ENCODE assay signal across 7 mouse cellular contexts in genomic region chr11:115492387-115492786, GRCm38 (mm10). TPM values are rescaled to one million over a fixed set of nuclear protein-coding genes. Genes with fewer than 3 reads are reported as not detected.
DNase-seq lines count a peak whose midpoint lies in the region; ATAC-seq and TF ChIP-seq lines count a peak whose summit lies in the region.

No protein-coding gene starts in this region.

- ATAC-seq in lung, embryonic 16.5 days (ENCODE audit: low read depth) = no peak
- 0 out of 2 replicates have a peak, but pooled peaks have one; percentile 19 for ATAC-seq in erythroblast, adult 5-6 weeks (replicated peaks; ENCODE audit: low FRiP score, poor library complexity, severe bottlenecking)
- no peak for ATAC-seq in limb, embryonic 11.5 days (ENCODE audit: insufficient number of reproducible peaks, low FRiP score, low TSS enrichment, low read depth)

- TF ChIP-seq CTCF in small intestine, adult 2 months (IDR thresholded peaks at IDR 0.05; ENCODE audit: extremely low read depth, insufficient read length, insufficient replicate concordance, low read depth, low read length) = no peak

- H3K4me2 ChIP-seq in lung, embryonic 16.5 days (ENCODE audit: low read depth, low read length) = peak overlapping the region; percentile 84
- peak overlapping the region; percentile 78 for H3K4me2 ChIP-seq in limb, embryonic 11.5 days (ENCODE audit: low read depth, severe bottlenecking)

- no peaks in the 10 kb centered on the region for H3K27me3 ChIP-seq in lung, embryonic 16.5 days (ENCODE audit: control insufficient read depth, insufficient read depth, low read depth, low read length)
- H3K27me3 ChIP-seq in limb, embryonic 11.5 days (ENCODE audit: control insufficient read depth, insufficient read depth, low read length) = no peaks in the 10 kb centered on the region
- no peaks in the 10 kb centered on the region for H3K27me3 ChIP-seq in small intestine, adult 2 months (ENCODE audit: control insufficient read depth, insufficient read depth, low read length)

- WGBS in lung, embryonic 16.5 days = 19% methylated on average over 6 of the region's 6 CpGs
- WGBS in limb, embryonic 11.5 days = 47% methylated on average over 6 of the region's 6 CpGs
- 20% methylated on average over 6 of the region's 6 CpGs for WGBS in small intestine, adult 2 months

- H3K27ac ChIP-seq in lung, embryonic 16.5 days (ENCODE audit: low read length) = no peak overlapping the region
- H3K27ac ChIP-seq in limb, embryonic 11.5 days (replicated peaks; ENCODE audit: low read depth, low read length) = no peak overlapping the region
- H3K27ac ChIP-seq in small intestine, adult 2 months (ENCODE audit: insufficient read depth, low read depth, low read length) = peak overlapping the region; percentile 36

- no peak for TF ChIP-seq POLR2A in small intestine, adult 2 months (IDR thresholded peaks at IDR 0.05; ENCODE audit: low read depth, low read length)

- peaks cover 11% of the 10 kb centered on the region for H3K4me1 ChIP-seq in lung, embryonic 16.5 days (replicated peaks; ENCODE audit: control insufficient read depth, insufficient read depth, low read length)
- peaks cover 6% of the 10 kb centered on the region for H3K4me1 ChIP-seq in limb, embryonic 11.5 days (ENCODE audit: control insufficient read depth, insufficient read depth, low read length)
- peaks cover 12% of the 10 kb centered on the region for H3K4me1 ChIP-seq in small intestine, adult 2 months (ENCODE audit: control insufficient read depth, insufficient read depth, insufficient read length, low read length)

- DNase-seq in lung, postnatal 25 days (ENCODE audit: low spot score) = no peak
- DNase-seq in limb, embryonic 11.5 days (ENCODE audit: low spot score) = no peak
- DNase-seq in right cerebral cortex, adult 2 months (ENCODE audit: low spot score in 2 of 2) = no peak
- DNase-seq in layer of hippocampus, postnatal 14 days (ENCODE audit: low spot score in 2 of 2) = no peak

- H3K9me3 ChIP-seq in lung, embryonic 16.5 days (ENCODE audit: control insufficient read depth, low read length) = no peaks in the 10 kb centered on the region
- H3K9me3 ChIP-seq in limb, embryonic 11.5 days (ENCODE audit: control insufficient read depth, low read length) = no peaks in the 10 kb centered on the region

- peak overlapping the region; percentile 82 for H3K4me3 ChIP-seq in lung, embryonic 16.5 days (ENCODE audit: low read length)
- H3K4me3 ChIP-seq in limb, embryonic 11.5 days (ENCODE audit: low read depth, low read length) = peak overlapping the region; percentile 65; the same call in 1 of the 2 replicates
- 0 out of 2 replicates have a peak overlapping the region, but pooled peaks have one; percentile 6 for H3K4me3 ChIP-seq in small intestine, adult 2 months (ENCODE audit: low read depth, low read length)

- peaks cover 5% of the 10 kb centered on the region for H3K36me3 ChIP-seq in lung, embryonic 16.5 days (ENCODE audit: control insufficient read depth, insufficient read depth, low read length)
- H3K36me3 ChIP-seq in limb, embryonic 11.5 days (ENCODE audit: control insufficient read depth, insufficient read depth, low read length) = peaks cover 4% of the 10 kb centered on the region; the same call in 1 of the 2 replicates
- H3K36me3 ChIP-seq in small intestine, adult 2 months (ENCODE audit: control insufficient read depth, insufficient read depth, low read length) = peaks cover 26% of the 10 kb centered on the region

- H3K9ac ChIP-seq in lung, embryonic 16.5 days (ENCODE audit: low read length) = peak overlapping the region; percentile 76
- H3K9ac ChIP-seq in limb, embryonic 11.5 days (ENCODE audit: low read length) = peak overlapping the region; percentile 77

RNA-seq across cellular contexts. Expression of gene Nt5c, which starts 0.7 kb away (rescaled TPM):
- polyA plus RNA-seq in lung, embryonic 16.5 days (2015; fragmentation: Nextera tagmentation; extraction: Ambion mirVana) = 71.0 and 74.7 TPM in 2 replicates
- total RNA-seq in erythroblast, adult 5-6 weeks (2015; ENCODE audit: low replicate concordance) = 32.8 and 52.3 TPM in 2 replicates
- total RNA-seq in erythroblast, adult 5-6 weeks (2017; ENCODE audit: low replicate concordance) = 14.1 and 16.0 TPM in 2 replicates
- polyA plus RNA-seq in limb, embryonic 11.5 days (2014; fragmentation: Nextera tagmentation; extraction: Ambion mirVana) = 58.2 and 60.9 TPM in 2 replicates
- 56.8 and 132 TPM in 2 replicates for polyA plus RNA-seq in small intestine, adult 2 months (2012; rRNA removed)
- total RNA-seq in layer of hippocampus, postnatal 14 days (2021) = 10 to 100 TPM; 68.8 to 72.5 TPM

RNA-seq across cellular contexts. Expression of gene Armc7, which starts 16.9 kb away (rescaled TPM):
- 7.2 and 7.4 TPM in 2 replicates for polyA plus RNA-seq in lung, embryonic 16.5 days (2015; fragmentation: Nextera tagmentation; extraction: Ambion mirVana)
- total RNA-seq in erythroblast, adult 5-6 weeks (2015; ENCODE audit: low replicate concordance) = 2.5 and 3.8 TPM in 2 replicates
- total RNA-seq in erythroblast, adult 5-6 weeks (2017; ENCODE audit: low replicate concordance) = 1.5 and 5.5 TPM in 2 replicates
- 7.7 and 8.8 TPM in 2 replicates for polyA plus RNA-seq in limb, embryonic 11.5 days (2014; fragmentation: Nextera tagmentation; extraction: Ambion mirVana)
- polyA plus RNA-seq in small intestine, adult 2 months (2012; rRNA removed) = 13.2 and 16.3 TPM in 2 replicates
- total RNA-seq in layer of hippocampus, postnatal 14 days (2021) = 10 to 100 TPM in 1 of 2 experiments, 1 to 10 TPM in 1; 8.7 to 10.6 TPM

RNA-seq across cellular contexts. Expression of gene Jpt1, which starts 21.8 kb away (rescaled TPM):
- polyA plus RNA-seq in lung, embryonic 16.5 days (2015; fragmentation: Nextera tagmentation; extraction: Ambion mirVana) = 460 and 462 TPM in 2 replicates
- total RNA-seq in erythroblast, adult 5-6 weeks (2015; ENCODE audit: low replicate concordance) = 105 and 112 TPM in 2 replicates
- 114 and 134 TPM in 2 replicates for total RNA-seq in erythroblast, adult 5-6 weeks (2017; ENCODE audit: low replicate concordance)
- polyA plus RNA-seq in limb, embryonic 11.5 days (2014; fragmentation: Nextera tagmentation; extraction: Ambion mirVana) = 526 and 537 TPM in 2 replicates
- 210 and 430 TPM in 2 replicates for polyA plus RNA-seq in small intestine, adult 2 months (2012; rRNA removed)
- 100 to 1,000 TPM; 188 to 227 TPM for total RNA-seq in layer of hippocampus, postnatal 14 days (2021)

RNA-seq across cellular contexts. Expression of gene Slc16a5, which starts 30.1 kb away (rescaled TPM):
- polyA plus RNA-seq in lung, embryonic 16.5 days (2015; fragmentation: Nextera tagmentation; extraction: Ambion mirVana) = 0.74 and 2.9 TPM in 2 replicates
- not detected in 2 replicates for total RNA-seq in erythroblast, adult 5-6 weeks (2015; ENCODE audit: low replicate concordance)
- not detected in 2 replicates for total RNA-seq in erythroblast, adult 5-6 weeks (2017; ENCODE audit: low replicate concordance)
- 0.09 and 0.26 TPM in 2 replicates for polyA plus RNA-seq in limb, embryonic 11.5 days (2014; fragmentation: Nextera tagmentation; extraction: Ambion mirVana)
- 98.7 and 220 TPM in 2 replicates for polyA plus RNA-seq in small intestine, adult 2 months (2012; rRNA removed)
- total RNA-seq in layer of hippocampus, postnatal 14 days (2021) = not detected

RNA-seq across cellular contexts. Expression of gene Sumo2, which starts 43.7 kb away (rescaled TPM):
- 889 and 930 TPM in 2 replicates for polyA plus RNA-seq in lung, embryonic 16.5 days (2015; fragmentation: Nextera tagmentation; extraction: Ambion mirVana)
- total RNA-seq in erythroblast, adult 5-6 weeks (2015; ENCODE audit: low replicate concordance) = 126 and 222 TPM in 2 replicates
- total RNA-seq in erythroblast, adult 5-6 weeks (2017; ENCODE audit: low replicate concordance) = 154 and 170 TPM in 2 replicates
- polyA plus RNA-seq in limb, embryonic 11.5 days (2014; fragmentation: Nextera tagmentation; extraction: Ambion mirVana) = 1,466 and 1,467 TPM in 2 replicates
- polyA plus RNA-seq in small intestine, adult 2 months (2012; rRNA removed) = 3.6 and 7.0 TPM in 2 replicates
- 100 to 1,000 TPM; 352 to 361 TPM for total RNA-seq in layer of hippocampus, postnatal 14 days (2021)

Comparison
In these comparisons a context has a peak if more than half of its experiments do, and no peak if none do; other contexts are left out.
1. H3K4me3 ChIP-seq: peak in every context shown above with its lines; median percentile 82 in lung, embryonic 16.5 days; 65 in limb, embryonic 11.5 days; 6 in small intestine, adult 2 months.